Mouse (Mus musculus) lung, adult 2 months (tissue): ENCODE results near the gene Serpine2.

Experiments
- CTCF ChIP-seq: fragments of 200-500 bp; IDR thresholded peaks from 2 replicates; pipeline ENCODE4 v1.5.1; 2011; ENCODE audit warnings: mild to moderate bottlenecking, low read length, control low read depth; ENCODE audit not compliant: insufficient read depth
- POLR2A ChIP-seq: fragments of 200-500 bp; IDR thresholded peaks from 2 replicates; pipeline ENCODE4 v1.6.1; 2011; ENCODE audit warnings: low read depth, mild to moderate bottlenecking, control low read depth, low read length, borderline replicate concordance; ENCODE audit errors: extremely low read depth

DNA sequence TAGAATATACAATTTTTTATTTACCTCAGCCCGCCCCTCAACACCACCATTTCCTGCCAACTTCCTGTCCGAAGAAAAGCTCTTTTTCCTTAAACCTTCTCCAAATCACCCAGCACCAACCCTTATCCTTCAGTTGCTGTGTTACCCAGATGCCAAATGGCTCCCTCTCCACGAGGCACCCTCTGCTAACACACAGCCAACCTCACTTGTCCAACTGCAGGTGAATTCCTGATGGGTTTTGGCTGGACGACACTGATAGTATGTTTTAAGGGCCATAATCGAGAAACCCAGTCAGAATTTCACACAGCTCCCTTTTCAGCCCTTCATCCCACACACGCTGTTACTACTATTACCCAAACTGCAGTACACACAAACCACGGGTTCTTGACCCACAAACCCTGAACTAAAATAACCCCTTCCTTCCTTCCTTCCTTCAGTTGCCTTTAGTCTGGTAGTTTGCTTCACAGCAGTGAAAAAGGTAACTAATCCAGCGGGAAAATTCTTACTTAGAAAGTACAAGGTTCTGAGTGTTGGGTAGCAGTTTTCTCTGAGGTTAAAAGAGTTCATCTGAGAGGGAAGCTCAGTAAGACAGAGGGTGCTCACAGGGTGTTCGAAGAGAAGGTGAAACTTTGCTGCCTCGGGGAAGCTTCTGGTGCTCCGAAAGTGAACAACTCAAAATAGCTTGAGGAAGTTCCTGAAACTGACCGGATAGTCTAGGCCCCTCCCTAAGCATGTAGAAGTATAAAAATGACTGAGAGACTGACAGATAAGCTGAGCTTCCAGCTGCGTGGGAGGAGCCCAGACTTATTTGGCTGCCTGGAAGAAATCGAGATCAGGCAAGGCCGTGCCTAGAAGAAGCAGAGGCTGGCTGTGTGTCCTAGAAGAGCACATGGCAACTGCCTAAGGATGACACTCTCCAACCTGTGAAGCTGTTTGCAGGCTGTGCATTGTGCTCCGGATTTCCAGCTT is 98.4 kb downstream of the Serpine2 start:
- TF ChIP-seq CTCF: no peak
- no peak for TF ChIP-seq POLR2A
